Mouse (Mus musculus): ENCODE data around the gene Sytl3.
"Not testable (repeated sequence)": the region's sequence is repeated elsewhere in the genome, so short reads cannot be mapped to it uniquely, and the experiment has no call there.

- not testable (repeated sequence) for TF ChIP-seq CTCF (IDR thresholded peaks at IDR 0.05; ENCODE audit: control insufficient read depth, insufficient read depth, insufficient read length); MYOG (IDR thresholded peaks at IDR 0.05; ENCODE audit: control insufficient read depth, extremely low read depth, insufficient read length); USF1 (IDR thresholded peaks at IDR 0.05; ENCODE audit: low read depth); MAX (IDR thresholded peaks at IDR 0.05); MYOD1 (IDR thresholded peaks at IDR 0.05; ENCODE audit: control insufficient read depth, insufficient read length, low read depth)
Observed at GRCm38 (mm10) chr17:6684464-6685287, 25.8 kb downstream of the Sytl3 start.
